In genomic region chr6:108685758-108686355, GRCm38 (mm10) we compare ENCODE assay signal across 28 mouse cellular contexts.
"Had no signal": no experiment of that assay in that cellular context is flagged by ENCODE, and none has a peak within 500 bp of the region (broad histone marks: within the 10 kb centered on the region; RNA-seq: fewer than 3 reads in every experiment).

No protein-coding gene starts in this region.

- H3K9ac ChIP-seq: heart, embryonic 13.5 days; heart, embryonic 15.5 days; hindbrain, embryonic 13.5 days; hindbrain, embryonic 15.5 days; intestine, embryonic 15.5 days; kidney, embryonic 15.5 days; limb, embryonic 12.5 days; liver, embryonic 13.5 days; liver, embryonic 15.5 days; liver, postnatal 0 days had no signal

- H3K9me3 ChIP-seq: heart, embryonic 13.5 days; heart, embryonic 15.5 days; hindbrain, embryonic 13.5 days; hindbrain, embryonic 15.5 days; intestine, embryonic 15.5 days; kidney, embryonic 15.5 days; limb, embryonic 10.5 days; limb, embryonic 12.5 days; liver, embryonic 13.5 days; liver, embryonic 15.5 days had no signal

- H3K27me3 ChIP-seq: heart, embryonic 13.5 days; heart, embryonic 15.5 days; hindbrain, embryonic 13.5 days; hindbrain, embryonic 15.5 days; intestine, embryonic 15.5 days; kidney, embryonic 15.5 days; limb, embryonic 12.5 days; liver, embryonic 13.5 days; liver, embryonic 15.5 days had no signal

- H3K4me3 ChIP-seq: heart, adult 2 months; heart, embryonic 13.5 days; heart, embryonic 15.5 days; hindbrain, embryonic 13.5 days; hindbrain, embryonic 15.5 days; intestine, embryonic 15.5 days; kidney, embryonic 15.5 days; left cerebral cortex, adult 2 months; limb, embryonic 10.5 days; limb, embryonic 12.5 days; liver, embryonic 13.5 days; liver, embryonic 15.5 days had no signal

- H3K27ac ChIP-seq: heart, adult 2 months; heart, embryonic 13.5 days; heart, embryonic 15.5 days; hindbrain, embryonic 13.5 days; hindbrain, embryonic 15.5 days; hindbrain, postnatal 0 days; intestine, embryonic 15.5 days; kidney, embryonic 15.5 days; kidney, postnatal 0 days; left cerebral cortex, adult 2 months; limb, embryonic 10.5 days; limb, embryonic 12.5 days; liver, embryonic 13.5 days; liver, embryonic 15.5 days had no signal

- ATAC-seq: hindbrain, postnatal 0 days; inflammation-experienced regulatory T-cells, adult 6 months; intestine, embryonic 15.5 days; liver, postnatal 0 days had no signal

- H3K36me3 ChIP-seq: heart, embryonic 13.5 days; heart, embryonic 15.5 days; hindbrain, embryonic 13.5 days; hindbrain, embryonic 15.5 days; intestine, embryonic 15.5 days; kidney, embryonic 15.5 days; limb, embryonic 10.5 days; limb, embryonic 12.5 days; liver, embryonic 13.5 days; liver, embryonic 15.5 days had no signal

- H3K4me1 ChIP-seq: hindbrain, embryonic 13.5 days; hindbrain, embryonic 15.5 days; kidney, embryonic 15.5 days; limb, embryonic 12.5 days; liver, embryonic 15.5 days had no signal

- DNase-seq: gastrocnemius, postnatal 14 days; gastrocnemius, postnatal 36 days; heart, adult 11 months; heart, adult 2 months; heart, postnatal 14 days; heart, postnatal 36 days; kidney, adult 11 months; kidney, adult 2 months; kidney, adult 9 months; kidney, postnatal 14 days; kidney, postnatal 36 days; layer of hippocampus, adult 9-11 months; liver; liver, embryonic 13.5 days; liver, postnatal 0 days had no signal
